Mouse (Mus musculus) erythroblast, embryonic 14.5 days (primary cell): ENCODE measurements around the gene Syt13.

Experiments used
- GATA1 ChIP-seq: IDR thresholded peaks from 2 replicates; pipeline ENCODE4 v1.6.1; 2012; ENCODE audit warnings: low read length, inconsistent platforms, mixed read lengths
- TAL1 ChIP-seq: IDR thresholded peaks from 3 replicates; pipeline ENCODE4 v1.6.1; 2012; ENCODE audit warnings: low read length, inconsistent platforms, mixed read lengths

- no peak for TF ChIP-seq TAL1
- TF ChIP-seq GATA1: no peak
These were observed 52.3 kb downstream of the Syt13 start for GRCm38 (mm10) chr2:92967032-92967838.
